ENCODE assay signal across 15 mouse cellular contexts in the genomic region with DNA sequence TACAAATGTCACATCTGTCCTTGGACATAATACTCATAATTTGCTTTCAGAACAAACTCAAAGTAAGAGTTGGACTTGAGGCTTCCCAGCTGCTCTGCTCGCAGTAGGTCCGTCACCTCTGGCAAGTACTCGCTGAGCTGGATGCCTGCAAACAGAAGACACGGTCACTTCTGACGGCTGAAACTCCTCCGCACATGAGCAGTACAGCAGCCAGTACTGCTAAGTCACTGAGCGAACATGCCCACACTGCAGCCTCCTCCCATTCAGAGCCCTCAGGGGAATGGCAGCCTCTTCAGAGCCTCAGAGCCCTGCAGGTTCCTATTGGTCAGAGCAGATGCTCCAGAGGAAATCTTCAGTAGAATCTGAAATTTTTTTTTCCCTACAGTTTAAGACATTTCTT.
"Had no signal": no experiment of that assay in that cellular context is flagged by ENCODE, and none has a peak within 500 bp of the region (broad histone marks: within the 10 kb centered on the region; RNA-seq: fewer than 3 reads in every experiment).

No protein-coding gene starts in this region.

- DNase-seq: kidney, adult 8-10 months; kidney, postnatal 25 days; layer of hippocampus, adult 9-11 months; layer of hippocampus, postnatal 36 days; left cerebral cortex, postnatal 4 days; retina, postnatal 1 day; right cerebral cortex, postnatal 14 days; thymus, postnatal 4 days had no signal

- H3K4me2 ChIP-seq: liver, embryonic 11.5 days; liver, embryonic 15.5 days; lung, embryonic 15.5 days; midbrain, embryonic 12.5 days; neural tube, embryonic 13.5 days had no signal

- ATAC-seq: intestine, embryonic 16.5 days; midbrain, embryonic 16.5 days had no signal

- H3K4me1 ChIP-seq: liver, embryonic 15.5 days; lung, embryonic 15.5 days; midbrain, embryonic 12.5 days; neural tube, embryonic 13.5 days had no signal

- H3K27ac ChIP-seq: liver, embryonic 15.5 days; lung, embryonic 15.5 days; midbrain, embryonic 12.5 days; neural tube, embryonic 13.5 days had no signal

- H3K9me3 ChIP-seq: liver, embryonic 15.5 days; lung, embryonic 15.5 days; midbrain, embryonic 12.5 days; neural tube, embryonic 13.5 days had no signal

- H3K4me3 ChIP-seq: liver, embryonic 15.5 days; lung, embryonic 15.5 days; midbrain, embryonic 12.5 days; neural tube, embryonic 13.5 days had no signal

- H3K9ac ChIP-seq: liver, embryonic 15.5 days; lung, embryonic 15.5 days; midbrain, embryonic 12.5 days; neural tube, embryonic 13.5 days had no signal
